Mouse (Mus musculus): Measurements from ENCODE around the gene Ppard.

GRCm38 (mm10) chr17:28317091-28317490 lies 84.6 kb downstream of the Ppard start:
- TF ChIP-seq CTCF (IDR thresholded peaks at IDR 0.05; ENCODE audit: extremely low read depth, insufficient read depth, low read length) (no peak), POLR2A (IDR thresholded peaks at IDR 0.05; ENCODE audit: extremely low read depth, insufficient read depth, low read length) (no peak)

All from cortical plate, adult 2 months (tissue).